Mouse (Mus musculus): ENCODE results near the gene Chrm4. TPM values are rescaled to one million over a fixed set of nuclear protein-coding genes. Genes with fewer than 3 reads are reported as not detected.

The Chrm4 gene
- total RNA-seq, 2 experiments from 2014 or later = 0.26 TPM; not detected in 1

DNA sequence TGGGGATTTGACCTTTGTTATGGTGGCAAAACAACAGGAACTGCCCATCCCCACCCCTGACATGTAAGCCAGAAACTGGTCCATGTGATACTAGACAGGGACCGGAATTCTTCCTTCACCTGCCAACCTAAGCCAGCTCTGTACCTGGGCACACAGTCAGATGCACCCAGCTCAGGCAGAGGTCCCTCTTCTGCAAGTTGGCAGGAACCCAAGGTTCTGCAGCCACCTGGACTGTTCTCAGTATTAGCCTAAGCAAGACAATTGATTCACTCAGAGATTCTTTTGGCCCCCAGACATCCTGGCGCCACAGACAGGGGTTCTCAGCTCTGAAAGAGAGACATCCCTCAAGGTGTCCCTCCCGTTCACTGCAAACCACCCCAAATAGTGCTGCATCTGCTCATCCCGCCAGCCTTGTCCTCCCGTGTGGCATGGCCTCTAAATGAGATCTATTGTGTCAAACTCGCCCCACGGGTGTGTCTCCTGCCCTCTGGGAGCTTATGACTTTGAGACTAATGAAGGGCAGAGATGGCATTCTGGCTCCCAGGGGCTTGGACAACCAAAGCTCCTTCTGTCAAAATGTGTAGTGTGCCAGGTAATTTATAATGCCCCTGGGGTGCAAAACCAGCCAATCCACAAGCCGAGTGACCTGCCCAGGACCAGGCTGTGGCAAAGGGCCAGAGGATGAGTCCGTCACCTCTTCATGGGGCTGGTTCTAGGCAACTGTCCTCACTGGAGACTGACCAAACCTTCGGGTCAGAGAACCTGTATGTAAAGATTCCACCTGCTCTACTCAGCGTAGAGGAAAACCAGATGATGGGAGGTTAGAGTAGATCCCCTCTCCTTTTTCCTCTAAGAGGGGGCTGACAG, 32.7 kb downstream of the Chrm4 start:
- no peak for ATAC-seq (replicated peaks; ENCODE audit: poor library complexity, severe bottlenecking)

DNA sequence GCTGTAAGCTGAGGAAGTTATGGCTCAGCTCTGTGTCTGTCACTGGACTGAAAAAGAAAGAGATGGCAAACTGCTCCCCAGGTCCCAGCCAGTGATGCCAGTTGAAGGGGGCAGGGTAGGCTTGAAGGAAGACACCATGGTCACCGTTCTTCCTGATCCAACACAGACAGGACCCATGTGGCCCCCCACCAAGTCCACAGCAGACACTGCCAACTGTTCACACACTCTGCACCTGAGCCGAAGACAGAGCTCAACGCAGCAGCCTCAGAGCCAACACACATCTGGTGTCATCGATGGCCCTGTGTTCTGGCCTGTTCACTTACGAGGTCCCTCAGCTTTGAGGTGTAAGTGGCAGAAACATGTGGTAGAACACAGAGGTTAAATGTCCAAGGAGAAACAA, 33.4 kb downstream of the Chrm4 start:
- ATAC-seq (replicated peaks; ENCODE audit: poor library complexity, severe bottlenecking) = no peak

DNA sequence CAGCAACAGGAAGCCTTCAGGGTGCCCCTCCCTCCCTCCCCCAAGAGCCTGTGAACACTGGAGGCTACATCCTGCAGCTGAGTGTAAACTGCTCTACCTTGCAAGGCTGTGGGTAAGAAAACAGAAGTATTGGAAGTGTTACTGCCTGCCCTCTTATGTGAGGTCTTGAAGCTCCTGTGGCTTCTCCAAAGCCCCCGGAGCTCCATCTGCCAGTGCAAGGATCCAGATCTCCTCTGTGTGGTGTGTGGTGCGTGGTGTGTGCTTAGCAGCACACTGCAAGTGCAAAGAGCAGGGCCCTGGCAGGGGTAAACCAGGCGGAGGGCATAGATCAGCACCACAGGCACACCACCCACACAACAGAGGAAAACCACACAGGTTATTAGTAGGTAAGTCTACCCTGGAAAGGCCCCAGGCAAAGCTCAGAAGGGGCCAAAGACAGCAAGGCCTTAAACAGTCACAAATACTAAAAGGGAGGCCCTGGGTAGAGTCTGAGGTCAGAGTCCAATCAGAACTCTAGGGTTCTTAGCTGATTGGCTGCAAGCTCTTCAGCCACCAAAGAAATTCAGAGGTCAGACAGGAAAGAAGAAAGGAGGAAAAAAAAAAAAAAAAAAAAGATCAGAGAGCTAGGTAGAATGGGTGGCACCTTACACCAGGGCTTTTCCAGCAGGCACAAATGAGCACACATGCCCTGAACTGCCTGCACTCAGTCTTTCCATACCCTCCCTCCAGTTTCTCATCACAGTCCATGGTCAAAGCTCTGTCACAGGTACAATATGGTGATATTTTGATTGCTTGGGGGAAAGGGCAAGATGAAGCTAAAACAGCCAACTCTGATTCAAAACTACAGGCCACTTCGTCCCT, 35.1 kb downstream of the Chrm4 start:
- no peak for ATAC-seq (replicated peaks; ENCODE audit: poor library complexity, severe bottlenecking)

DNA sequence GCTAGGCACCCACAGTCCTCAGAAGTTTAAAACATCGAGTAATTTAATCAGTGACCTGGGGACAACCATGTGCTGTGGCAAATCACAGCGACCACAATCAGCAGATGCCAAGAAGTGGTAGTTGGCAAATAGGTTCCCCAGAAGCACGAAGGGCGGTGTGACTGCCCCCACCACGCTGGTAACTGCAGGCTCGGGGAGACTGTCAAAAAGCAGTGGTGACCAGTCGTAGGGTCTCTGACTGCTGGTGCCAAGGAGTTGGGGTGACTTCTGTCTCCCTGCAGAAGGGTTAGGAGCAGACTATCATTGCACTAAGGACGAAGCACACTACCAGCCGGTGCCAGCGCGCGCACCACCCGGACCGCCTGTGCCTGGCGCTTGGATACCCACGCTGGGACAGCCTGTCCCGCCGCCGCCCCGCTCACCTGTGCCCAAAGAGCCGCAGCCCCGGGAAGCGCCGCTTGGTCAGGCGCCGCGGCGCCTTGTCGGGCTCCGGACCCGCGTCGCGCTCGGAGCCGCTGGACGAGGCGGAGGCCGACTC, 35.9 kb downstream of the Chrm4 start:
- ATAC-seq (replicated peaks; ENCODE audit: poor library complexity, severe bottlenecking) = no peak

DNA sequence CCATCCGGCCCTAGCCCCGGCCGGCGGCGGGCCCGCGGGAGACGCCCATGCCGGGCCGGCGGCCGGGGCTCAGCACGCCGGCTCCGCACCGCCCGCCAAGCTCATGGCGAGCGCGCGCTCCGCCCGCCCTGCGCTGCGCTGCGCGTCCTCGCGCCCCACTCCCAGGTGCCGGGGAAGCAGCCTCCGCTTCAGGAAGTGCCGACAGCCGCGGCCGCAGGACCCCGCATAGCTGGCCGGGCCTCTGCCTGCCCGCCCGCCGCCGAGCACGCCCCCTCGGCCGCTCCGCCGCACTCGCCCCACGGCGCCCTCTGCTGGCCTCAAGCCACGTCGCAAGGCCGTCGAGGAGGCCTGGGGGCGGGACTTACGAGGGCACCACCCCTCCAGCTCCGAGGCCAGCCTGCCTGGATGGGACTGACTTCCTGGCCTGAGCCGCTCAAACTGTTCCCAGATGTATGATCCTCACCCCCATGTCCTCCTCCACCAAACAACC, 36.4 kb downstream of the Chrm4 start:
- peak; percentile 57 for ATAC-seq (replicated peaks; ENCODE audit: poor library complexity, severe bottlenecking)

DNA sequence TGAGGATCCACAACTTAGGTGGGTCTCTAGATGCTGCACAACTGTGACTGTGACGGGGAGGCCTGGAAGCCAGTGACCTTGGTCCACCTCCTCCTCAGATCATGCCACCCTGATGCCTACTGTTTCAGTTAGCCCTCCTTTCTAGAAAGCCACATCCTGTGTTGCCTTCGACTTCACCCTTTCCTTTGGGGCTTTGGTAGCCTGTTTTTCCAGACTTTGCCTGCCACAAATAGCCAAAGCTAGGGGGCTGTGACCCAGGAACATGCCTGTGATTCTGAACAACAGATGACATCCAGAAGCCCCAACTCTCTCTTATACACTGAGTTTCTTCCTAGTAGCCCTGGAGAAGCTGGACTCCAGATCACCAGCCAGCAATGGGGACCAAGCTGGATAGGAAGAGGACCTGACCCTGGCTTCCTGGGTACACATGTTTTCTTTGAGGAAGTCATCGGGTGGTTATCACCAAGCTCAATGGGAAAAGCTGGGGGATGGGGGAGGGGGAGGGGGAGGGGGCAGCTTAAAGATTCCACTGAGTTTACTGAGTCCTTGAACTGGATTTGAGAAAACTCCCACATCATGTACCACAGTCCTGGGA, 37.7 kb downstream of the Chrm4 start:
- ATAC-seq (replicated peaks; ENCODE audit: poor library complexity, severe bottlenecking) = no peak

DNA sequence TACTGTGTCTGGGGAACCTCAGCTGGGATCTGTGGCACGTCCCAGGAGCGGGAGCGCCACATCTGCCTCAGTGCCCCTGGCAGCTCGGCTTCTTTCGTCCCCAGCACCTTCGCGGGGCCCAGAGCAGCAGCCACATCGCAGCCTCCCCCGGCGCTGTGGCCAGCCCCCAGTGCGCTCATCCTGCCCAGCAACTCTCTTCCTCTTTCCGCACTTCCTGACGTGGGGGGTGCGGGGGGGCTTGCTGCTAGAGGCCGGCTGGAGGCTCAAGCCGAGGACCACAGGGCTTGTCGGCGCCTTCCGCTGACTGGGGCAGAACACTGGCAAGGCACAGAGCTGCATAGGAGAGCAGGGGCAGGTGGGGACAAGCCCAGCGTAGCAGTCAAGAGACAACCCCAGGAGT, 38.4 kb downstream of the Chrm4 start:
- peak; percentile 70 for ATAC-seq (replicated peaks; ENCODE audit: poor library complexity, severe bottlenecking)

DNA sequence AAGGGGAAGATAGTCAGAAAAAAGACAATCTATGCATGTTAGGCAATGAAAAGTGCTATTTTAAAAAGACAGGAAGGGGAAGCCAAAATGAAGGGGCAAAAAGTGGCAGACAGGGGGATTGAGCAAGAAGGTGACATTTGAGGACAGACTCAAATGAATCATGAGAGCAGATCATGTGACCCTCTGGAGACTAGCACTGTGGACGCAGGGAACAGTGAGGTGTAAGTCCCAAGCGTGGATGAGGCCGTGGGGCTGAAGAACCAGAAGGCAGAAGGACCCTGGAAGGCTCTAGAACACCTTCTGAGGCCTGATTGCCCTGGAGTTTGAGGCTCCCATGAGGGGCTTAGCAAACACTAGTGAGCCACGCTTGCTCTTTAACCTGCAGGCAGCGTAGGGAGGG, 39.3 kb downstream of the Chrm4 start:
- ATAC-seq (replicated peaks; ENCODE audit: poor library complexity, severe bottlenecking) = peak; percentile 42

DNA sequence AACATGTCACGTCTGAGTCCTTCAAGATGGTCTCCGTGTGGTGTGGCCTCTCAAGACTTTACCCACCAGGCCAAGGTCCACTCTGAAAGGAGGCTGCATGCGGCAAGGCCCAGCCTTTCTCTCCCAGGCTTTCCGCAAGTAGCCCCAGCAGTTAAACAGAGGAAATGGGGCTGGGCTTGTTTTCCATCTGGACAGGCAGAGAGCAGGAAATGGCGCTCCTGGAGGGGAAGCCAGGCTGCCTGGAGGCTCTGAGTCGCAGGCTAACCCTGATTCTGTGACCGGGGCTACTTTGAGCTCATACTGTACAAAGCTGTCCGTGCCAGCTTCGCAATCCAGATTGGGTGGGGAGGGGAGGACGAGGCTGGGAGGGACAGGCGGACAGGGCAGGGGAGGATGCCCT, 40.9 kb downstream of the Chrm4 start:
- no peak for ATAC-seq (replicated peaks; ENCODE audit: poor library complexity, severe bottlenecking)

DNA sequence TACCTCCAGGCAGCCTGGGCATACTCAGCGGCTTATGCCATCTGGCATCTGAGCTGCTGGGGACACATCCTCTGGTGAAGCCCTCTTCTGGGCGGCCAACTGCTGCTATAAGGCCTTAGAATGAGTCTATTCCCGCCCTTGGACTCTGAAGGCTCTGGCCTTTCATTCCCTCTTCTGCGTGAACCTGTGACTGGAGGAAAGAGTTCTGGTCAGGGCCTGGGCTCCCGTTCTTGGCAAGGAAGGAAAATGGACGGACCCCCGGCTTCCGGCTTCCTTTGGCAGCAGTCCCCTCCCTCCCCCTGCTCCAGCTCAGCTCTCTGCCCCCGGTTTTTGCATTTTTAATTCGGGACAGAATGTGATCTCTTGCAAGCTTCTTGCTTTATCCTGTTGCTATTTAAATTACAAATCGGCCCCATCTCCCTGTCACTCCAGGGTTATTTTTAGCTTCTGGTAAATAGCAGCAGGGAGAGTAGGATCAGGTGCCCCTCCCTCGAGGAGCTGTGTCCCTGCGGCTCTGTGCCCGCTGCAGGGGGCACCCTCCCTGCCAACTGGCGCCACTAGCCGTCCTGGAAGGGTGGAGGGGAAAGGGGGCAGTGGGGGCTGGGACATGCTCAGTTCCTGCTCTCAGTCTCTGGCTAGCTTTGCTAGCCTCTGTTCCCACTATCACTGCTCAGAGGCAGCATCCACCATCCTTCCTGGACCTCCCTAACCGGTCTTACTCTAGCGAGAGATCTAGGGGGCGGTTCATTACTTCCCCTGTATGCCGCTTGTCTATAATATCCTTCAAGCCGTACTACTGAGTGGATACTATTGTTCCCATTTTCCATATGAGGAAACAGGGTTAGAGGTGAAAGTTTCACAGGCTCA, 44.4 kb downstream of the Chrm4 start:
- ATAC-seq (replicated peaks; ENCODE audit: poor library complexity, severe bottlenecking) = no peak

DNA sequence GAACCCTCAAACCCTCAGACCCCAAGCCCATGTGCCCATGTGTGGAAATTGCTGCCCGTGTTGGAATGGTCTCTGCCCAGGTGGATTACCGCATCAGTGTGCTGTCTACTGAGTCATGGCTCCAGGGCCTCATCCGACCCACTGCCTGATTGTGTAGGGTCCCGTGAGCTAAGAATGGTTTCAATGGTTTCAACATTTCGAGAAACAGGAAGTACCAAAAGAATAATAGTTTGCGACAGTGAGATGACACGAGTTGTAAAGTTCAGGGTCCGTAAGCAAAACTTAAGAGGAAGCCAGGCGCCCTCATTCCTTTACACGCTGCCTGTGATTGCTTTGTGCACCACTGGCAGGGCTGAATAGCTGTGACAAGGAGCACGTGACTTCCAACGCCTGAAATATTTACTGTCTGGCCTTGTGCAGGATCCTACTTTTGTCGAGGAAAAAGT, 45.1 kb downstream of the Chrm4 start:
- peak; percentile 88 for ATAC-seq (replicated peaks; ENCODE audit: poor library complexity, severe bottlenecking)

DNA sequence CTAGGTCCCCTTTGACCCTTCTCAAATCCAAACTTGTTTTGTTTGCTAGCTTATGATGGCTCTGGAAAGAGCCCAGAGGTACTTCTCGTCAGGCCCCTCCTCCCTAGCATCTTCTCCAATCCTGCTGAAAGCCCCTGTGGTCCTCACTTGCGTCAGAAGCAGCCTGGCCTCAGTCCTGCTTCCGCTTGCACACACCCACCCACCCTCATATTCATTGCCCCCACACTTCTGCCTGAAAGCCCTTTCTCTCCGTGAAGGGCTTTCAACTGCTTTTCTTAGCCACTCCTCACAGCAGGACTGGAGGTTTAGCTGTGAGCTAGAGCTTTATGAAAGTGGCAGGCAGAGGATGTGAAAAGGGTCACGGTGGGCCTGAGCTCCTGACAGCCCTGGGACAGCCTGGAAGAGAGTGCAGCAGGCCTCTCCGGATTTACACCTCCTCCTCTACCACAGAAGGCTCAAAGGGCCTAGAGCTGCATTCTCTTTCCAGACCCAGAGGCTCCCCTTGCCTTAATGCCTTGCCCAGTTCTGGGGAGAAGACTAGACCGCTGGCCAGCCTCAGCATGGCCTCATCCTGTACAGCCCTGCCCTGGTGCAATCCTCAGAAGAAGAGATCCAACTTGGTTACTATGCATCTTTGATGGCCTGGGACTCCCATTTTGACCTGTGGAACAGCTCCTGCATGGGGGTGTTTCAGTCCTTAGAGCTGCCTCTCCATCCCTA, 46.5 kb downstream of the Chrm4 start:
- no peak for ATAC-seq (replicated peaks; ENCODE audit: poor library complexity, severe bottlenecking)

DNA sequence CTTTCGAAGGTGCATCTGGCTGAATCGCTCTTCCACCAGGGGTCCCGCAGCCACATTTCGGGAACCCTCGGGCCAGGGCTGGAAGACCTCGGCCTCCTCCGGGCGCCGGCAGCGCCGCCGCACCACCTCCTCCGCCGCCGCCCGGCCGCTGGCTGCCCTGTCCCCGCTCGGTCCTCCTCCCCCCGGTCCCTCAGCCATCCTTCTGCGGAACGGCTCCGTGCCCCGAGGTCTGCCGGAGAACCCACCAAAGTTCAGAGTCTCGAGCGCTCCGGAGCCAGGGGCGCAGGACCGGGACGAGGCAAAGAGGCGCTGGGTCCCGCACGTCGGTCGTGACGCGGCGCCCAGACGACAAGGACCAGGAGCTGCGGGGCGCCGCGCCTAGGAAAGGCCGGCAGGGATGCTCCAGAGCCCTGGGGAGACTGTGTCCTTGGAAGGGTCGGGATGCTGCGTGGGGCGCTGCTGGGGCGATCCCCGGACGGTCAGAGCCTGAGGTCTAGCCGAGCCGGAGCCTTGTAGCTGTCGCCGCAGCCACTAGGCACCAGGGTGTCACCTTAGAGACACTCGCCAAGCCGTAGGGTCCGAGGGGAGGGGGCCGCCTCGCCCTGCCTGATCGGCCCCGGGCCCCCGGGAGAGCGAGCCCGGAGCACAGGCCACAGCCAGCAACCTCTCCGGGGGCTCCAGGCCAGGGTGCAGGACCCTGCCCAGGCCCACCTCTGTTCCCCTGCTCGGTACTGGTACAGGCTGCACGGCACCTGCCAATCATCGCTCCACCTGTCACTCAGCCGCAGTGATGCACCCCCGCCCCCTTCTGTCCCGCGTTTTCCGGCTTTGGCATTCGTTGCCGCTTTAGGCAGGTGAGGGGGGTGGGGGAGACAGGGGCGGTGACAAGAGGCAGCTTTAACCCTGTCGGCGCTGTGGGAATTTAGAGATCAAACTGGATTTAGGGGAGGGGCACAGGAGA, 48.8 kb downstream of the Chrm4 start, which contains the start of gene Dgkz:
Dgkz (minus strand) TSS at position 284 of the 961 bp plus-strand sequence.
- ATAC-seq (replicated peaks; ENCODE audit: poor library complexity, severe bottlenecking) = no peak

DNA sequence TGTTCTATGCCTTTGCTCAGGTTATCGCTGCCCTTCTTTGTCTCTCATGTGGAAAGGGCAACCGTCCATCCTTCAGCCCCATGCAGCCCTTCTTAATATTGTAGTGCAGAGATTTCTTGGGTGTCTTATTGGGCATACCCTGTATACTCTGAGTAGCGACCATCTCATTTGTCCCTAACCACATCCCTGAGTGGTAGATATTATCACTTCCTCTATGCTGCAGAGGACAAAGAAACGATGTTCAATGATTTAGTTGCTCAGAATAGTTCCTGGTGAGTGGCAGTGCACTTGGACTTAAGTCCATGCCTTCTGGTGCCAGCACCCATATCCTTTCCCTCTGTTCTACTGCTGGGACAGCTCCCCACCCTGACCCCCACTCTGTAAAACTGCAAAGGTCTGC, 50.9 kb downstream of the Chrm4 start:
- peak; percentile 71 for ATAC-seq (replicated peaks; ENCODE audit: poor library complexity, severe bottlenecking)

All from granulocyte monocyte progenitor cell, adult 5-6 weeks (primary cell).